Mouse (Mus musculus): Measurements from ENCODE around the gene Palmd.

Gene Palmd

GRCm38 (mm10) chr3:116953366-116953765 is 15.4 kb downstream of the Palmd start:
- DNase-seq = no peak

GRCm38 (mm10) chr3:116952242-116952899 is 16.4 kb downstream of the Palmd start:
- DNase-seq = peak in 1 of 2 experiments; percentile 53

GRCm38 (mm10) chr3:116951489-116951888 is 17.3 kb downstream of the Palmd start:
- no peak for DNase-seq

- no peak for DNase-seq
Observed at GRCm38 (mm10) chr3:116950665-116951115, 18.1 kb downstream of the Palmd start.

GRCm38 (mm10) chr3:116946476-116946875 is 22.3 kb downstream of the Palmd start:
- no peak for DNase-seq

GRCm38 (mm10) chr3:116943422-116943821 is 25.4 kb downstream of the Palmd start:
- DNase-seq = peak in 1 of 2 experiments; percentile 57

- no peak for DNase-seq
Observed at GRCm38 (mm10) chr3:116942751-116943150, 26.0 kb downstream of the Palmd start.

GRCm38 (mm10) chr3:116941559-116942117 is 27.1 kb downstream of the Palmd start:
- DNase-seq = no peak

- DNase-seq = no peak
Observed at GRCm38 (mm10) chr3:116940804-116941558, 27.8 kb downstream of the Palmd start.

- no peak for DNase-seq
Observed at GRCm38 (mm10) chr3:116936934-116937691, 31.7 kb downstream of the Palmd start.

- DNase-seq = no peak
Observed at GRCm38 (mm10) chr3:116933158-116933557, 35.6 kb downstream of the Palmd start.

- peak in 1 of 2 experiments; percentile 73 for DNase-seq
Observed at GRCm38 (mm10) chr3:116928994-116929393, 39.8 kb downstream of the Palmd start.

GRCm38 (mm10) chr3:116923042-116923441 is 45.7 kb downstream of the Palmd start:
- no peak for DNase-seq

- no peak for DNase-seq
Observed at GRCm38 (mm10) chr3:116921535-116921934, 47.3 kb downstream of the Palmd start.

GRCm38 (mm10) chr3:116917016-116917415 is 51.8 kb downstream of the Palmd start:
- no peak for DNase-seq

GRCm38 (mm10) chr3:116914931-116915330 is 53.9 kb downstream of the Palmd start:
- DNase-seq = no peak

GRCm38 (mm10) chr3:116914374-116914773 is 54.4 kb downstream of the Palmd start:
- DNase-seq = no peak

GRCm38 (mm10) chr3:116906596-116906995 is 62.2 kb downstream of the Palmd start:
- no peak for DNase-seq

- no peak for DNase-seq
Observed at GRCm38 (mm10) chr3:116905898-116906297, 62.9 kb downstream of the Palmd start.

GRCm38 (mm10) chr3:116904158-116904557 is 64.6 kb downstream of the Palmd start:
- peak; percentile 57 to 77 for DNase-seq

- peak; percentile 28 to 32 for DNase-seq
Observed at GRCm38 (mm10) chr3:116892872-116893271, 75.9 kb downstream of the Palmd start.

GRCm38 (mm10) chr3:116892206-116892563 is 76.6 kb downstream of the Palmd start:
- no peak for DNase-seq
